Mouse (Mus musculus) stomach, postnatal 0 days (tissue): ENCODE measurements around the gene Ly86. TPM values are rescaled to one million over a fixed set of nuclear protein-coding genes. Genes with fewer than 3 reads are reported as not detected.
A peak's percentile ranks its signal among the peaks of the same experiment; 100 is the strongest.

ENCODE experiments used
- ATAC-seq: fragments of 200-750 bp; cut with Nextera tagmentation; 2 replicates; pipeline ENCODE4 v1.8.0; 2017; ENCODE audit not compliant: low FRiP score, low TSS enrichment
- DNase-seq: peaks from one replicate; pipeline ENCODE4 v3.0.0-alpha.2; 2016; ENCODE audit warnings: low spot score
- H3K27ac ChIP-seq: fragments of 300-500 bp; sonication (generic); replicated peaks from 2 replicates; pipeline ENCODE4 v1.5.1; 2014; ENCODE audit warnings: mild to moderate bottlenecking, control low read depth
- H3K27me3 ChIP-seq: fragments of 300-500 bp; sonication (generic); 2 replicates; pipeline ENCODE4 v1.6.1; 2014; ENCODE audit warnings: low read length; ENCODE audit not compliant: control insufficient read depth, insufficient read depth
- H3K36me3 ChIP-seq: fragments of 300-500 bp; sonication (generic); 2 replicates; pipeline ENCODE4 v1.6.1; 2014; ENCODE audit warnings: low read length, mixed read lengths; ENCODE audit not compliant: control insufficient read depth, insufficient read depth
- H3K4me1 ChIP-seq: fragments of 300-500 bp; sonication (generic); replicated peaks from 2 replicates; pipeline ENCODE4 v1.6.1; 2014; ENCODE audit warnings: antibody characterized with exemption; ENCODE audit not compliant: control insufficient read depth, insufficient read depth
- H3K4me2 ChIP-seq: fragments of 300-500 bp; sonication (generic); replicated peaks from 2 replicates; pipeline ENCODE4 v1.6.1; 2014; ENCODE audit warnings: low read depth, mild to moderate bottlenecking, control low read depth, moderate library complexity
- H3K4me3 ChIP-seq: fragments of 300-500 bp; sonication (generic); 2 replicates; pipeline ENCODE4 v1.5.1; 2014; ENCODE audit warnings: low read depth, low read length, control low read depth
- H3K9ac ChIP-seq: fragments of 300-500 bp; sonication (generic); 2 replicates; pipeline ENCODE4 v1.6.1; 2014; ENCODE audit warnings: mild to moderate bottlenecking, low read length, control low read depth, mixed read lengths
- H3K9me3 ChIP-seq: fragments of 300-500 bp; sonication (generic); 2 replicates; pipeline ENCODE4 v1.6.1; 2016; ENCODE audit warnings: low read length; ENCODE audit not compliant: control insufficient read depth
- CTCF ChIP-seq: IDR thresholded peaks from 2 replicates; pipeline ENCODE4 v1.5.1; 2016; ENCODE audit warnings: antibody characterized with exemption, low read depth, mild to moderate bottlenecking, moderate library complexity
- EP300 ChIP-seq: optimal IDR thresholded peaks from 2 replicates; pipeline ENCODE3; 2016; ENCODE audit warnings: antibody characterized with exemption
- WGBS: fragments of 180-500 bp; shearing (Covaris S2); extraction: QIAGEN DNeasy Blood & Tissue Kit; methylation state at CpG from one replicate; pipeline ENCODE4 v1.1.7; 2014; 5-methylcytosine and 5-hydroxymethylcytosine counted together
- polyA plus RNA-seq: library from polyadenylated mRNA; unstranded; fragments of >200 nt; fragmentation: Nextera tagmentation; extraction: Ambion mirVana; gene quantifications from 2 replicates; pipeline ENCODE4 v1.2.1, GENCODE M21; 2015

Gene Ly86
- polyA plus RNA-seq, 1 experiment from 2014 or later = 7.4 TPM

- Histone ChIP-seq H3K9ac (no peak overlapping the region), H3K36me3 (no peaks in the 10 kb centered on the region), H3K4me1 (peaks cover 6% of the 10 kb centered on the region; the same call in 1 of the 2 replicates), H3K9me3 (no peaks in the 10 kb centered on the region), H3K27ac (no peak overlapping the region), H3K4me2 (no peak overlapping the region), H3K4me3 (no peak overlapping the region), H3K27me3 (no peaks in the 10 kb centered on the region)
- no peak for ATAC-seq
- WGBS = 76% methylated on average over 5 of the region's 5 CpGs
- no peak for DNase-seq
- TF ChIP-seq CTCF (no peak), EP300 (no peak)
Measured at GRCm38 (mm10) chr13:37458557-37458956, 113.5 kb downstream of the Ly86 start.

- Histone ChIP-seq H3K4me2 (no peak overlapping the region), H3K27me3 (no peaks in the 10 kb centered on the region), H3K36me3 (no peaks in the 10 kb centered on the region), H3K9me3 (no peaks in the 10 kb centered on the region), H3K9ac (no peak overlapping the region), H3K4me1 (peaks cover 6% of the 10 kb centered on the region; the same call in 1 of the 2 replicates), H3K27ac (no peak overlapping the region), H3K4me3 (no peak overlapping the region)
- TF ChIP-seq EP300 (no peak), CTCF (no peak)
- ATAC-seq (no peak), DNase-seq (no peak)
- WGBS = 73% methylated on average over 10 of the region's 10 CpGs
Measured at GRCm38 (mm10) chr13:37459022-37459421, 114.0 kb downstream of the Ly86 start.

- Histone ChIP-seq H3K4me1 (peaks cover 6% of the 10 kb centered on the region; the same call in 1 of the 2 replicates), H3K4me3 (no peak overlapping the region), H3K4me2 (no peak overlapping the region), H3K36me3 (no peaks in the 10 kb centered on the region), H3K9me3 (no peaks in the 10 kb centered on the region), H3K27ac (peak overlapping the region; percentile 81), H3K27me3 (no peaks in the 10 kb centered on the region), H3K9ac (no peak overlapping the region)
- TF ChIP-seq EP300 (no peak), CTCF (no peak)
- 54% methylated on average over 28 of the region's 28 CpGs for WGBS
- DNase-seq = peak; percentile 87
- ATAC-seq = peak; percentile 86
Measured at GRCm38 (mm10) chr13:37459957-37460930, 115.2 kb downstream of the Ly86 start.

GRCm38 (mm10) chr13:37462049-37462702, 117.2 kb downstream of the Ly86 start:
- 72% methylated on average over 12 of the region's 12 CpGs for WGBS
- Histone ChIP-seq H3K27me3 (no peaks in the 10 kb centered on the region), H3K4me3 (no peak overlapping the region), H3K4me1 (no peaks in the 10 kb centered on the region), H3K9me3 (no peaks in the 10 kb centered on the region), H3K9ac (no peak overlapping the region), H3K36me3 (no peaks in the 10 kb centered on the region), H3K27ac (peak overlapping the region; percentile 5), H3K4me2 (no peak overlapping the region)
- no peak for TF ChIP-seq EP300
- no peak for TF ChIP-seq CTCF
- ATAC-seq (no peak), DNase-seq (peak; percentile 38)

- Histone ChIP-seq H3K4me3 (no peak overlapping the region), H3K36me3 (no peaks in the 10 kb centered on the region), H3K9ac (no peak overlapping the region), H3K4me2 (no peak overlapping the region), H3K27ac (no peak overlapping the region), H3K27me3 (no peaks in the 10 kb centered on the region), H3K4me1 (peaks cover 4% of the 10 kb centered on the region; the same call in 1 of the 2 replicates), H3K9me3 (no peaks in the 10 kb centered on the region)
- 62% methylated on average over 6 of the region's 6 CpGs for WGBS
- no peak for DNase-seq
- TF ChIP-seq EP300 = no peak
- no peak for TF ChIP-seq CTCF
- ATAC-seq = no peak
Measured at GRCm38 (mm10) chr13:37465710-37466109, 120.7 kb downstream of the Ly86 start.

GRCm38 (mm10) chr13:37467795-37468194, 122.8 kb downstream of the Ly86 start:
- WGBS = 9% methylated on average over 8 of the region's 8 CpGs
- ATAC-seq (peak; percentile 77), DNase-seq (peak; percentile 88)
- Histone ChIP-seq H3K4me3 (no peak overlapping the region), H3K36me3 (no peaks in the 10 kb centered on the region), H3K4me1 (peaks cover 4% of the 10 kb centered on the region; the same call in 1 of the 2 replicates), H3K4me2 (peak overlapping the region; percentile 12), H3K27me3 (no peaks in the 10 kb centered on the region), H3K9ac (peak overlapping the region; percentile 47; the same call in 1 of the 2 replicates), H3K27ac (peak overlapping the region; percentile 87), H3K9me3 (no peaks in the 10 kb centered on the region)
- no peak for TF ChIP-seq EP300
- peak; percentile 78 for TF ChIP-seq CTCF
